Mouse (Mus musculus): ENCODE data around the gene Trir. TPM values are rescaled to one million over a fixed set of nuclear protein-coding genes. Genes with fewer than 3 reads are reported as not detected.

Gene Trir
- total RNA-seq, 2 experiments from 2014 or later, result 179 to 188 TPM

Small RNA genes lying within 50 kb of the gene (microRNA-seq; reads per million reads assigned to microRNA genes)
- gene Mir7070, result 2.6 reads per million, percentile 2 among the genes with 10 or more reads in this experiment

Other genes starting within 250 kb of the Trir start
- gene Nfix, start 226.5 kb upstream of the Trir start, total RNA-seq (2021), result 100 to 1,000 TPM; 134 to 137 TPM
- 1 to 10 TPM; 5.7 to 6.7 TPM for gene Dand5, start 204.0 kb upstream of the Trir start, total RNA-seq (2021)
- 10 to 100 TPM; 46.9 to 48.0 TPM for gene Gadd45gip1, start 195.3 kb upstream of the Trir start, total RNA-seq (2021)
- 10 to 100 TPM; 86.4 to 93.8 TPM for gene Rad23a, start 186.2 kb upstream of the Trir start, total RNA-seq (2021)
- 100 to 1,000 TPM; 480 to 531 TPM for gene Calr, start 179.9 kb upstream of the Trir start, total RNA-seq (2021)
- gene Farsa, start 169.8 kb upstream of the Trir start, total RNA-seq (2021), result 10 to 100 TPM; 61.0 to 63.6 TPM
- 10 to 100 TPM; 20.0 to 22.5 TPM for gene Syce2, start 154.7 kb upstream of the Trir start, total RNA-seq (2021)
- gene Gcdh, start 132.9 kb upstream of the Trir start, total RNA-seq (2021), result 10 to 100 TPM; 55.0 to 56.0 TPM
- 1 to 10 TPM; 2.7 to 6.8 TPM for gene Klf1, start 124.9 kb upstream of the Trir start, total RNA-seq (2021)
- 10 to 100 TPM; 10.4 to 11.5 TPM for gene Dnase2a, start 118.3 kb upstream of the Trir start, total RNA-seq (2021)
- 1 to 10 TPM; 8.3 to 8.5 TPM for gene Mast1, start 89.5 kb upstream of the Trir start, total RNA-seq (2021)
- under 1 TPM; 0.23 to 0.31 TPM for gene Rtbdn, start 79.8 kb upstream of the Trir start, total RNA-seq (2021)
- gene Gm49661, start 57.4 kb upstream of the Trir start, total RNA-seq (2021), result not detected
- 100 to 1,000 TPM; 617 to 655 TPM for gene Prdx2, start 57.2 kb upstream of the Trir start, total RNA-seq (2021)
- gene Rnaseh2a, start 57.1 kb upstream of the Trir start, total RNA-seq (2021), result 100 to 1,000 TPM; 122 to 138 TPM
- 10 to 100 TPM; 26.1 to 28.9 TPM for gene Junb, start 48.1 kb upstream of the Trir start, total RNA-seq (2021)
- 10 to 100 TPM; 10.6 to 13.8 TPM for gene Hook2, start 36.2 kb upstream of the Trir start, total RNA-seq (2021)
- gene Best2, start 12.3 kb upstream of the Trir start, total RNA-seq (2021), result not detected
- 10 to 100 TPM; 77.7 to 83.2 TPM for gene Asna1, start 1.5 kb upstream of the Trir start, total RNA-seq (2021)
- 10 to 100 TPM; 70.8 to 86.8 TPM for gene Tnpo2, start 10.1 kb downstream of the Trir start, total RNA-seq (2021)
- gene Fbxw9, start 33.2 kb downstream of the Trir start, total RNA-seq (2021), result 10 to 100 TPM; 36.5 to 39.8 TPM
- not detected for gene Gm5741, start 41.2 kb downstream of the Trir start, total RNA-seq (2021)
- gene Dhps, start 44.9 kb downstream of the Trir start, total RNA-seq (2021), result 10 to 100 TPM; 43.0 to 48.2 TPM
- 10 to 100 TPM; 77.8 to 80.6 TPM for gene Wdr83os, start 53.9 kb downstream of the Trir start, total RNA-seq (2021)
- gene Wdr83, start 54.5 kb downstream of the Trir start, total RNA-seq (2021), result 10 to 100 TPM; 31.2 to 33.8 TPM
- gene Man2b1, start 56.4 kb downstream of the Trir start, total RNA-seq (2021), result 10 to 100 TPM; 69.1 to 69.2 TPM
- 1 to 10 TPM; 3.7 to 4.3 TPM for gene Zfp791, start 96.3 kb downstream of the Trir start, total RNA-seq (2021)
- not detected for gene Cks1brt, start 125.1 kb downstream of the Trir start, total RNA-seq (2021)
- gene Olfr371, start 199.2 kb downstream of the Trir start, total RNA-seq (2021), result not detected

Data from adrenal gland, postnatal 4 days (tissue).